Mouse (Mus musculus) thymus, postnatal 14 days (tissue): ENCODE data around the gene Dirc2.

Source experiments
- DNase-seq: peaks from one replicate; pipeline ENCODE4 v3.0.0; 2021

The Dirc2 gene

DNA sequence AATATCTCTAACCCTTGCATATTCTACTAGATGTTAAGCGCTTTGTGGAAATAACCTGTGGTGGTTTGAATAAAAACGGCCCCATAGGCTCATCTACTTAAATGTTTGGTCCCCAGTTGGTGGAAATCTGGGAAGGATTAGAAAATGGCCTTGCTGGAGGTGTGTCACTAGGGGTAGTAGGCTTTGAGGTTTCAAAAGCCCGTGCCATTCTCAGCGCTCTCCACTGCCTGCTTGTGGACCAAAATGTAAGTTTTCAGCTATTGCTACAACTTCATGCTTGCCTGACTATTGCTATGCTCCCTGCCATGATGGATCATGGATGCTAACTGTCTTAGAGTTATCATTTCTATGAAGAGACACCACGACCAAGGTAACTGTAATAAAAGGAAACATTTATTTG lies 2.5 kb upstream of the Dirc2 start:
- DNase-seq = no peak

DNA sequence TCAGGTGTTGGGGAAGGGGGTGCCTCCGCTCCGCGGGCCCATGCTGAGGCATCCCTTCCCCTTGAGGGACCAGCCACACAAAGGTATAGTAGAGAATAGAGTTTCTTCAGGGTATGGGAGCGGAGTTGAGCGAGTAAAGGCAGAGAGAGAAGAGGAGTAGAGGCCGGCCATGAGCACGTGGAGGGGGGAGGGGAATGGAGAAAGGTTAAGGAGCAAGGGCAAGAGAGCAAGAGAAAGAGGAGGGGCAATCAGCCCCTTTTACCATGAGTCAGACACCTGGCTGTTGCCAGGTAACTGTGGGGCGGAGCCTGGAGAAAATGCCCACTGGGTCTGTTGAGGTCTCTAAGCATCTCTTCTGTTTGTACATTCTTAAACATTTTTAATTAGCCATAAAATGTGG lies 2.0 kb upstream of the Dirc2 start:
- DNase-seq = peak; percentile 17

DNA sequence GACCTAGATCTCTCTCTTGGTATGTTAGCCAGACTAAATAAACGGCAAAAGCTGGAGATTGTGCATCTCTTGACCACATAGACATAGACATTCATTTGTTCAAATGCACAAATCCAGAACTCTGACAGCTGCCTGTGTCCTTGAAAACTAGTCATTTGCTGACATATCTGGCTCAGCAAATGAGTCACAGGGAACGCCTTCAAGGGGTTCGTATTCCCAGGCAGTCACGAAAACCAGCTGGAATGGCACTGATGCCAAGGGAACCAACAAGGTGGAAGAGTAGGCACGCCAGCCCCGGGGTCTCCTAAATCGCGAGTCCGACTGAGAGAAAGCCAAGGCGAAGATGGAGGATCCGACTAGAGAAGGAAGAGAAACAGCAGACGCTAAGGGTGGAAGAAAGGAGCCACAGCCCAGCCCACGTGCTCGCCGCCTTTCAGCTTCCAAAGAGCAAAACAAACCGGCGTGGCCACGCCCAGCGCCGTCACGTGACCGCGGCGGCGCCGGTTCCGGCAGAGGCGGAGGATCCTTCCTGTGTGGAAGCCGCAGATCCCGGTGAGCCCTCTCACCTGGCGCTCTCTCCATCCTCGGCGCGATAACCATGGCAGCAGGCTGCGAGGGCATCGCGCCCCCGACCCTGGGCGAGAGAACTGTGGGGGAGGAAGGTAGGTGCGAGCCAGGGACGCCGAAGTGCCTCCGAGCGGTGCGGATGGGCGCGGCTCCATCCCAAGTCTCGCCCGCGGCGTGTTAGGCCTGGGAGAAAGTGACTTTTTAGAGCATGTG lies 912 bp upstream of the Dirc2 start, which contains the start of gene Hspbap1:
Hspbap1 (plus strand) TSS at position 498 of the 780 bp plus-strand sequence.
- peak; percentile 96 for DNase-seq

DNA sequence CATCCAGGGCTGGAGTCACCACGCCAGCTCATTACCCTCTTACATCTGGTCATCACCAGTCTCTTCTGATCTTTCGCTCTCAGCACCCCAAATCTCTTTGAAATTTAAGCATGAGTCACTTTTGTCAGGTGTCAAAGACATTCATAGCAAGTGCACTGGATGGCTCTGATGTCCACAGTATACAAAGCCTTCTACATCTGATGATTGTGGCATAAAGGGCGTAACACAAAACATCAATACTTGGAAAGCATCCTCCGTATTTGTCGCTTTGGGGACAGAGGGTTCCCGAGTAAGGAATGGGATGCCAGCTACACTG lies 729 bp downstream of the Dirc2 start:
- no peak for DNase-seq

DNA sequence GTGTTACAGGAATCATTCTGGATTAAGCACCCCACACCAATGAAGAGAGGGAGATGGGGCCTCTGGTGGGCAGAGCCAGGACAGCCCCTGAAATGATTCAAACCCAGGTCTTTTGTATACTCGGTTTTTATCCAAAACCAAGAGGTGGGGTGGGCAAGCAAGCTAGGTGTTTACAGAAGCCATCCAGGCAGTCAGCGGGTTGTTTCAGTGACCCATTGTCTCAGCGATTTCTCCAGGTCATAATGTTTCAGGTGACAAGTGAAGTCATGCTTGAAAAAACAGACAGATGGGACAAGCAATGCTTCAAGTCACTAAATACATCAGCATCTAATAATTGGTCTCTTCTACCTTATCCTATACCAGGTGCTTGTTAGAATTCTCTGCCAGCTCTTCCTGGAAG lies 2.8 kb downstream of the Dirc2 start:
- DNase-seq = no peak

DNA sequence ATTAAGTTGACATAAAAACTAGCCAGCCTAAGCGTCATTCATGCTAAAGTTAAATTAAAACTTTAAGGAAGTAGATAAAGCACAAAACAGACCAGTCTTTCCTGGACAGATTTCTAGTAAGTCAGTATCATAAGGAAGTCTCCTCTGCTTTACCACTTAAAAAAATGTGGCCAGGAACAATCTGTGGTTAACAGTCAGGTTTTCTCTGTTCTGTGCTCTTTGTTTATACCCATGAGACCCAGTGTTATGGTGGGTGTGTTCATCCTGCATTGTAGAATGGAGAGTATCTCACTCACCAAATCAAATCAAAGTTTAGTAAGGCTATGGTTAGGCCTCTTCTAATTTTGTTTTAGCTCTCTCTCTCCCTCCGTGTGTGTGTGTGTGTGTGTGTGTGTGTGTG lies 3.7 kb downstream of the Dirc2 start:
- no peak for DNase-seq

DNA sequence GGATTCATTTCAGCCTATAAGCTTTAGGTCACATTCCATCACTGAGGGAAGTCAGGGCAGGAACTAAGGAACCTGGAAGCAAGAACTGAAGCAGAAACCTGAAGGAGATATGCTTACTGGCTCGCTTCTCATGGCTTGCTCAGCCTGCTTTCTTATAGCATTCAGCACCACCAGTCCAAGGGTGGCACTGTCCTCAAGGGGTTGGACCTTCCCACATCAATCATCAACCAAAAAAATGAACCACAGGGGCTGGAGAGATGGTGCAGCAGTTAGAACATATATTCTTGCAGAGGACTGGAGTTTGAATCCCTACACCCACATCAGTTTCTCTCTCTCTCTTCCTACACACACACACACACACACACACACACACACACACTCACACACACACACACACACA lies 4.2 kb downstream of the Dirc2 start:
- no peak for DNase-seq

DNA sequence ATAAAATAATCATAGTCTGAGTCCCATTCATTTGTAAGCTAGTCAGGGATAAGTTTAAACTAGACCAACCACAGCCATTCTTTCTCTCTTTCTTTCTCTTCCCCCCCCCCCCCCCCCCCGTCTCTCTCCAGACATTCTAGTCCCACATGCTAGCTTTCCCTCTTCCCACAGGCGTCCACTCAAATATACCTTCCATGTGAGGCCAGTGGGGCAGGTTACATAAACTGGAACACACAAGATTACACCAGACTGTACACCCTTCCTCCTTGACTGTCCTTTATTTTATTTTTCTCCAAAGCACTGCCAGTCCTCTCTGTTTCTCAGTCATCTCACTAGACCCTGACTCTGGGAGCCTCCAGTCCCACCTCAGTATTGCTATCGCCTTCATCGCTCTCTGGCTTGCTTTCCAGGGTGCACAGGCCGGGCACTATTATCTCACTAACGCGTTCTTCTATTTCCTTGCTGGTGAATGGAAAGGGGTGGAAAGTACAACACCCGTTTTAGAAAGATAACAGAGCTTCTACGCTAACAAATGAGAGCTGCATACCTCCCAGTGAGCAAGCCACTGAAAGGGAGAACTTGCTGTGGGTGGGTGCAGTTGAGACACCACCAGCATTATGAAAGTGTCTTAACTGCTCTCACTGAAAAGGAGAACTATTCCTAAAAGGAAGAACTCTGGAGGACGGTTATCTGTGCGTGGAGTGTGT lies 5.4 kb downstream of the Dirc2 start:
- DNase-seq = no peak

DNA sequence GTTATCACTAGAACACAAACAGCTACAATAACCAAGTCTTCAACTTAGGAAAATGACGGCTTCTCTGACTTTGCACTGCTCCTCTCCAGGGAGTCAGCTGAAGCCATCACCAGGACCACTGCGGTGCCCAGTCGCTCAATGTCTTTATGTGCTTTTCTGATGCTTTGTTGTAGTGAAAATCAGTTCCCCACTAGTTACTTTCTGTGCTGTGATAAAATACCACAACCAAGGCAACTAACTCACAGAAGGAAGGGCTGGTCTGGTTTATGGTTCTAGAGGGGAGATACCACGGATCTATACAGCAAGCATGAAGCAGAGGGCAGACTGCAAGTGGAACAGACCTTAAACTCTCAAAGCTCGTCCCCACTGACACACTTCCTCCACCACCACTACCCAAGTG lies 9.8 kb downstream of the Dirc2 start:
- no peak for DNase-seq

DNA sequence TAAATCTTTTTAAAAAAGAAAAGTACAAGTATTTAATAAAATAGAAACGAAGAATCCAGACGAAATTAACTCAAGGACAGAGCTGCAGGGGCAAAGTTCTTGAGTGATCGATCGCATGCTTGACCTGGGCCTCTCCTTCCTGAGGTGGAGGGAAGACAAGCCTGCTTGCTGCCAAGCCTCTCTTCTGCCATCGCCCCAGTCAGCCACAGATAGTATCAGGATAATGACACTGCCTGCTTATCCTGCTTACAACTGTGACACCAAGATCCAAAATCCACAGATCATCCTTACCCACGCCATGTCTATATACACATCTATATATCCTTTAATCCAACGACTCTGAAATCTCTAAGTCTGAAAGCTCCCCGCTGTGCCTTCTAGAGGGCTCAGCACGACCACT lies 12.5 kb downstream of the Dirc2 start:
- no peak for DNase-seq

DNA sequence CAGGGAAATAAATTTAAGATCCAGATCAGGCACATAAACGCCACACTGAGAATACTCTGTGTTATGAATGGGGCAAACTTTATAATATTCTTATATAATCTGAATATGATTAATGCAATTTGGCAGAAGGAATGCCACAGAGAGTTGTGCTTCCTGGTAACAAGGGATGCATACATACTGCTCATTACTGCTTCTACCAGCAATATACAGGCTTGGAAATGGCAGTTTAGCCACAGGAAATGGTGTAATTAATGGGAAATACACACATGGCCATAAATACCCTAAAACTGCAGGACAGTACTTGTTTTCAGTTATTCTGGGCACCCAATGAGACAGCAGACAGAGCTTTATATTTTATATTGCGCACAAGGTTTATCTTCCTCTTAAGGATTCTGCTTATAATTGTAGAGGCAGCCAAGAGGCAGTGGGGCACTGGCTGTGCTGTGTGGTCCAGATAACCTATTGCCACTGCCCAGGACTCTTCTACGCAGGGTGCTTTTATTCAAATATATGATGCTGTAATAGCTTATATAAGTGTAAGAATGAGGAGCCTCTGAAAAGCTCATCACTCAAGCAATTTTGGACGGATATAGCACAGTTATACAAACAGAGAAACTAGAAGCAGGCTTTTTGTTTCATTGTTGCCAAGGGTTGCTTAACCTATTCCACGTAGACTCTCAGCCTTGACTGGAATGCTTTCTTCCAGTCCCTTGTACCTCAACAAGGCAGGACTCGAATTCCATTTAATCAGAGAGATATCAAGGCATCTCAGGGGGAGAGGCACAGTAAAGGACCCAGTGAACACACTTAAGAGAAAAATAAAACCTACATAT lies 13.4 kb downstream of the Dirc2 start:
- DNase-seq = no peak

DNA sequence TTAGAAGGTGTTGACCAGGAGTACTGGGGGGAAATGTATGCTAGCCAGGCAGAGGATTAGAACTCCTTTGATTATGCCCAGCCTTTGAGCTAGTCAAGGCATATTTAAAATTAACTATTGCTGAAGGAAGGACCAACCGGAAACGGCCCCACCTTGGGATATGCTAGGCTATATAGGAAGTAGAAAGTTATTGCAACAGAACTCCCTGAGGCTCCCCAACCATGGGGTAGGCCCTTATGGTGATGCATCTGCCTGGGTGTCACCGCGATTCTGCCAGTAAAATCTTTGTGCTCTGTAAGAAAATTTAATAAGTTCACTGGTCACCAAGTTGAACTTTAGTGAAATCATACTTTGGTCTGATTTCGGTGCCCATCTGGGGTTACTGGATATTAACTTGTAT lies 15.2 kb downstream of the Dirc2 start:
- DNase-seq = no peak

DNA sequence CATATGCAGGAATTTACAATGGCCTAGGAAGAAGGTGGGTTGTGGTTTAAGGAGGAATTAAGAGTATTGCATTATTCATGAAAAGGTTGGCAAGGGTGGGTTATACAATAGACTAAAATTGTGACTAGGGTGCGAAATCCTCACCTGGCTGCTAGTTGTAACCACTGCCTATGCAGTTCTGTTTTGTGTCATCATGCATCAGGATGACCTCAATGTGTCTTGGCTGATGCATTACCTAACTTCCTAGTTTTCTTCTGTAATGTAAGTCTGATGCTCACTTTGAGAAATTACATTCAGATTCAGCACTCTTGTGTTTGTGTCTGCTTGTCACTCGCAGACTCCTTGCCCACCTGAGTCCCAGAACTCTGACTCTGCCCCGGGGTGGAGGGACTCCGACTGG lies 17.3 kb downstream of the Dirc2 start:
- DNase-seq = no peak

DNA sequence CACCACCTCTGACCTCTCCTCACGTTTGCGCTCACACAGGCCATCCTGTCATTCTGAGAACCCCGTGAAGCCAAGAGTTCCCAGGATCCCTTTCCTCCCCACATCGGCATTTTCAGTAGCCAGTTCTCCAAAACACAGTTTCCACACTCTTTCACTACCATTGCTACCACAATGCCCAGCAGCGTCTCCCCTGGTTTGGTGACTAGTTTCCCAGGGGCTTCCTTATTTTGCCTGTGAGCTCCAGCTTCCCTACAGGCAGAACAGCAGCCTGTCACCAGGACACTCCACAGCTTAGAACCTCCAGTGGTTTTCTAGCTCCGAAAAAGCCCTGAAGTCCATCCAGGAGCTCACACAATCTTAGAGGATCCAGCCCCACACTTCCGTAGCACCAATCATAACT lies 19.8 kb downstream of the Dirc2 start:
- no peak for DNase-seq

DNA sequence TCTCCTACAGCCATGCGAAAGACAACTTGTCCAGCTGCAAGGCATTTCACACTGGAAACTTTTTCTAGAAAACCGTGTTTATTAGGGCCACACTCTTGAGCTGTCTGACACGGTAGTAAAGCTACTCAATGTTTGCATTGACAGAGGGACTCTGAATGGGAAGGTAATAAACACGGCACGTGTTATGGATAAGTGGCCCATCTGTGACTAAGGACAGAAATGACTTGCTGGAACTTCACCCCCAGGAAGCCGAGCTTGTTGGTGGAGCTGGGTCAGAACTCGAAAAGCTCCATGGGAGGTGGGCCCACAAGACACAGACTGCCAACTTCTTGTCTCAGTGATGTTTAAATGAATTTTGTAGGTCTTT lies 20.9 kb downstream of the Dirc2 start:
- no peak for DNase-seq

DNA sequence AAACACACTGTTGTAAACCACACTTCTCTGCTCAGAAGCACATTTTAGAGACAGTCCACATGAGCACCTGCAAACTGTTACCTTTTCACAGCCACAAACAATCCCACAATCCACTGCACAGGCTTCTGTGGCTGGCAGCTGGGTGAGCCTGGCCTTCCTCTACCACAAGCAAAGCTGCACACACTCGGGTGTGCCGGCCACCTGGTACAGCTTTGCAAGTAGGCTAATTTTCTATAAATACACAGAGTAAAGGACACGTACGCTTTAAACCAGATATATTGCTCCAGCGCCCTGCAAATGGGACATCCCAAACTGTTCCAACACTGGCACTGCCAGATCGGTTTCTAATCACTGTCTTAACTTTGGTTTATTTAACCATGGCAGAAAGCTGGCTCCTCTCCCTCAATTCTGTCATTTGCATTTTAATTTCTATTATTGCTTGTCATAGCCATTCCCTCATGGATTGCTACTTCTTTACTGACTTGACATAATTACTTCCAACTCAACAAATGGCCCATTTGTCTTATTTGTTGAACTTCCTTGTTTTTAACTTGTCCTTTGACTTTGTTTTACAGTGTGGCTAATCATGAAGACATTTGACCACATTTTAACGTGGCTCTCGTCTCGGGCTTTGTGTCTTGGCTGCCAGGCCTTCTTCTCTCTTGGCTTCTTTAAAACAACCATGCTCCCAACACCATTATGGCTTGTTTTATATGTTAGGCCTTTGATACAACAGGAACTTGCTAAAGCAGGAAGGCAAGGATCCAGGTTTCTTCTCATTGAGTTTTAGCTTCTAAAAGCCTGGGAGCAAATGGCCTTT lies 21.5 kb downstream of the Dirc2 start:
- peak; percentile 81 for DNase-seq

DNA sequence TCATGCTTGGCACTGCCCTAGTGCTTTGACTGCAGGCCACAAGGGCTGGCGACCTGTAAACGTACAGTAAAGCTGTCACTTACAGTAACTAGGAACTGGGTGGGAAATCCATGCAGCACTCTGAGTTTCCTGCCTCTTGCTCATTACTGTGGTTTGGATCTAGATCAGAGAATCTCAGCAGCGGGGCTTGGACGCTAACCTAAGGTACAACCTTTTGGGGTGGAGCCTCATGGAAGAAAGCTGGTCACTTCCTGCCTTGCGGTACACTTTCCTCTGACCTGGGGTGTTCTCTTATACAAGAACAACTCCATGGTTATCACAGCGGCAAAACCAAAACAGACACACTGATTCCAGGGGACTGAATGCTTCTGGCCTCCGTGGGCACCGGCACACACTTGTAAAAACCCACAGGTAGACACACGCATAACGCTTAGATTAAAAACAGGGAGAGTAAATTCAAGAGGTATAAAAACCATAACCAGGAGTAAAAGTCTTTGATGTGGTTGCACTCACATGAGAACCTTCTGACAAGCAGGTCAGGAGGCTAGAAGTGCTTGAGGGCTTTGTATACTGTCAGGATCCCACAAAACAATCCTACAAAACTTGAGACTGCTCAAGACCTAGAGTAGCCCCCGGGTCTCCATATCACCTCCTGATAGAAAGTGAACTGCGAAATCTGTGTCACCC lies 26.8 kb downstream of the Dirc2 start:
- peak; percentile 49 for DNase-seq

DNA sequence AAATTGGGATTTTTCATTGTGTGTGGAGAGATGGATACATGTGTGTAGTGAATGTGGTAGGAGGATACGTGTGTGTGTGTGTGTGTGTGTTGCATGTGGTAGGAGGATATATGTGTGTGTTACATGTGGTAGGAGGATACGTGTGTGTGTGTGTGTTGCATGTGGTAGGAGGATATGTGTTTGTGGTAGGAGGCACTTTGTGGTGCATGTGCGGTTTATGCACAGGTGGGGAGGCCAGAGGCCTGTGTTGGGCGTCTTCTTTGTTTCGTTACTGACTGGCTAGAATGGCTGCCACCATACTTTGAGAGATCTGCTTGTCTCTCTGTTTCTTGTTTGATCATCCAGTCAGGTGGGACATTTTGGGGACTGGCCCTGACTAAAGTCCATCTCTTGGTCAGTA lies 27.5 kb downstream of the Dirc2 start:
- peak; percentile 65 for DNase-seq

DNA sequence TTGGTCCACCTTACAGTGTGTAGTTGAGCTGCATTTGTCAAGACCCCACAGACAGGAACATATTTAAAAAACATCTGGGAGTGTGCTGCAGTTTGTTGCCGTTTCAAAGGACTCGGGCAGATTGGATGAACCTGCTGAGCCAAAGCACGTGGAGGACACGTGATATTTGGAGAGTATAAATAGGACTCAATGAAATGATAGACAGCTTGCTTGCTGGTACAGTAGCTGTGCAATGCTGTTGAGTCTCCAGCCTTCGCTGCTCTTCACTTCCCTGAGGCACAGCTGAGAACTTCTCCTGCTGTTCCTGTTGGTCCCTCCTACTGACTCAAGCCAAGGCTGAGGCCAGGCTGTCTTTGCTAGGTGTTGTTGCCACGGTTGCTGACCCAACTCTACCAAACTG lies 28.2 kb downstream of the Dirc2 start:
- DNase-seq = no peak

DNA sequence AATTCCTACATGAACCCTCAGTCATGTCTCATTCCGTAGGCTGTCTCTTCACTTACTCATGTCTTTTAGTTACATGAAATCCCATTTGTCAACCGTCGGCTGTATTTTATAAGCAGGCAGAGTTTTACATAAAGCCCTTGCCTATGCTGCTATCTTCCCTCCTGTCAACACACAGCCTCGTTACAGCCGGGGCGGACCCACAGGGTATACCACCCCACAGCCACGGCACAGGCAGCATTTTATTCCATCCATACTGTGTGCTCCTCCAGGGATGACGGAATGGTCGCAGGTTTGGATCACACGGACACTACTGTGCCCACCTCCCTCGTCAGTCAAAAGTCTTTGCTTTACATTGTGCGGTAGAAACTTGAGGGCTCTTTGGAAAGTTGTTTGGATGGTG lies 28.8 kb downstream of the Dirc2 start:
- DNase-seq = no peak

DNA sequence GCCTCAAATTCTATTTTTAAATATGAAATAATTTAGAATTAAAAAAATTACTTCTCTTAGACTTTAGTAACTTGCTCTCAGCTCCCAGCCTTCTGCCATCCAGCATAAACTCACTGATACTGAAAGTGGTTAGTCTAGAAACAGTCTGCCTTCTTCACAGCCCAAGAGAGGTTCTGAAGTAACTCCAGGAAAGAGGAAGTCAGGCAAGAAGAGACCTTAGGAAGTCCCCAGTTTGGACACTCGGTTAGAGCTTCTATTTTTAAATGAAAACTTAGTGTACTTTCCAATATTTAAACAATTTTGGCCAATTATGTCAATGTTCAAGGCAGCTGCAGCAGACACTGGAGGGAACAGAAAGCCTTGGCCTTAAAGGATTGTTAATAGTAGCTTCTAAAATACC lies 29.6 kb downstream of the Dirc2 start:
- DNase-seq = no peak

DNA sequence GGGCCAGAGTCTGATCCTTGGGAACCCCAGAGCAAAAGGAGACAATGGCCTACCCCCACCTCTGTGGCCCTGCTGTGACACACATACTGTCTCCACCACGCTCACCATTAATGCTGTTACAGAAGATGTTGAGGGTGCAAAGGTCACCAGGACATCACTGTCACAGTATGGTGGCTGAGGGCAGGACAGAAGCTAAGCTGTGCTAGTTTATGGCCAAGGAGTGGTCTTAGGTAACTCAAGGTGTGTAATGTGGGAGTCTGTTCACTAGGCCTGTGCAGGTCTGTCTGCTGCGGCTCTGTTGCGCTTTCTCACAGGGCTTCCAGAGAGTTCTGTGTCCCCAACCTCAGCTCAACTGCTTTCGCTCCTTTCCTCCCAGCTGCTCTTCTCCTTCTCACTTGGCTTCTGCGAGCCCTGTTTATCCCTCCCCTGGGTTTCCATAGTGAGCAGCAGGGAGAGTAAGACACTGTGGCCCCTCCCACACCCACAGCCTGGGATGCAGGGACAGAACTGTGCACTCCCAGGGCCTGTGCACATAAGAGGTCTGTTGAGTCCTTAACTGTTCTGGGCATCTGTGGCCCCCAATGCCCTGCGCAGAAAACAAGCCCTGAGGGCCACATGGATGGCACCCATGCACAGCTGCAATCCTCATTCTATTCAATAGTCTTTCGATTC lies 30.9 kb downstream of the Dirc2 start:
- DNase-seq = no peak
